In the genomic region with DNA sequence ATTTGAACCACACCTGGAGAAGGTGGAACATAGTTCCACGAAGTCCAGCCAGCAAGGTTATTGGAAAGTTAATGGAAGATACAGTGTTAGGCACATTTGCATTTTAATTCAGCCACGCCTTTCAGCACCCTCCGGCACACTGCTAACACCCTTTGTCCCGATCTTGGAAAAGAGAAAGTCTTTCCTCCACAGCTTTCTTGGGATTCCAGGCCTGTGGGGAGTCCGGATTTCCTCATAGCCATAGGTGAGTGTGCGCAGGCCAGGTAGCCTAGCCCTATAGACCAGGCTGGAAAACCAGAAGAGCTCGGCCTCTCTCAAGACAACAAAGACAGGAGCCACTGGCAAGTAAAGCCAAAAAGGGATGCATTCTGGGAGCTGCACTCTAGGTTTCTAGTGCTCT, we compare ENCODE assay signal across 29 mouse cellular contexts. TPM values are rescaled to one million over a fixed set of nuclear protein-coding genes. Genes with fewer than 3 reads are reported as not detected.
DNase-seq lines count a peak whose midpoint lies in the region; ATAC-seq and TF ChIP-seq lines count a peak whose summit lies in the region.
"Had no signal": no experiment of that assay in that cellular context is flagged by ENCODE, and none has a peak within 500 bp of the region (broad histone marks: within the 10 kb centered on the region; RNA-seq: fewer than 3 reads in every experiment).

No protein-coding gene starts in this region.

- WGBS in kidney, embryonic 15.5 days: 90% methylated on average over 7 of the region's 7 CpGs
- 88% methylated on average over 7 of the region's 7 CpGs for WGBS in kidney, embryonic 14.5 days

- H3K9me3 ChIP-seq in kidney, embryonic 15.5 days (replicated peaks): no peaks in the 10 kb centered on the region
- H3K9me3 ChIP-seq in kidney, embryonic 14.5 days (ENCODE audit: control insufficient read depth, low read length): no peaks in the 10 kb centered on the region
- no peaks in the 10 kb centered on the region for H3K9me3 ChIP-seq in ES-E14 (ENCODE audit: control insufficient read depth, insufficient read depth, low read depth, low read length)
- H3K9me3 ChIP-seq: embryonic facial prominence, embryonic 10.5 days; embryonic facial prominence, embryonic 13.5 days; forebrain, embryonic 12.5 days; forebrain, embryonic 15.5 days; heart, embryonic 12.5 days; heart, embryonic 15.5 days; hindbrain, embryonic 10.5 days; hindbrain, embryonic 13.5 days had no signal

- H3K4me2 ChIP-seq in kidney, embryonic 15.5 days: no peak overlapping the region
- no peak overlapping the region for H3K4me2 ChIP-seq in kidney, embryonic 14.5 days (replicated peaks; ENCODE audit: low read depth, low read length)
- H3K4me2 ChIP-seq: embryonic facial prominence, embryonic 13.5 days; forebrain, embryonic 12.5 days; forebrain, embryonic 15.5 days; heart, embryonic 12.5 days; heart, embryonic 15.5 days; hindbrain, embryonic 13.5 days had no signal

- in situ Hi-C loops in ES-E14 (cut with MboI; ENCODE audit: low sequenced_read_pairs in 2 of 2, unreplicated experiment in 2 of 2): no loop called here

- H3K36me3 ChIP-seq in kidney, embryonic 15.5 days: no peaks in the 10 kb centered on the region
- H3K36me3 ChIP-seq in kidney, embryonic 14.5 days (ENCODE audit: control insufficient read depth, insufficient read depth, low read length): no peaks in the 10 kb centered on the region
- no peaks in the 10 kb centered on the region for H3K36me3 ChIP-seq in ES-E14 (ENCODE audit: control insufficient read depth, insufficient read depth, low read length, poor library complexity, severe bottlenecking)
- H3K36me3 ChIP-seq: embryonic facial prominence, embryonic 10.5 days; embryonic facial prominence, embryonic 13.5 days; forebrain, embryonic 12.5 days; forebrain, embryonic 15.5 days; heart, embryonic 12.5 days; heart, embryonic 15.5 days; hindbrain, embryonic 10.5 days; hindbrain, embryonic 13.5 days had no signal

- no peaks in the 10 kb centered on the region for H3K27me3 ChIP-seq in kidney, embryonic 15.5 days
- H3K27me3 ChIP-seq in kidney, embryonic 14.5 days (ENCODE audit: control insufficient read depth, insufficient read depth, low read length): no peaks in the 10 kb centered on the region
- H3K27me3 ChIP-seq: embryonic facial prominence, embryonic 13.5 days; forebrain, embryonic 12.5 days; forebrain, embryonic 15.5 days; heart, embryonic 15.5 days; hindbrain, embryonic 13.5 days had no signal

- peak; percentile 22 for DNase-seq in kidney, adult 11 months
- peak; percentile 26 for DNase-seq in kidney, adult 9 months
- DNase-seq in ES-E14 (ENCODE audit: low read depth, low spot score): peak; percentile 52
- DNase-seq in left cerebral cortex, adult 11 months (ENCODE audit: low spot score): no peak
- DNase-seq in left cerebral cortex, adult 18-20 months (ENCODE audit: low spot score in 2 of 2): no peak
- DNase-seq: adrenal gland, adult 2 months; adrenal gland, postnatal 14 days; cerebellum, adult 11 months; cerebellum, adult 2 months; cerebellum, adult 9-11 months; cerebellum, postnatal 36 days; embryo, embryonic 11 days; gastrocnemius, postnatal 25 days; heart, adult 18-20 months; heart, postnatal 10 days; heart, postnatal 36 days had no signal

- H3K9ac ChIP-seq in kidney, embryonic 15.5 days: no peak overlapping the region
- no peak overlapping the region for H3K9ac ChIP-seq in kidney, embryonic 14.5 days (ENCODE audit: low read depth, low read length)
- H3K9ac ChIP-seq in ES-E14 (ENCODE audit: insufficient read depth, low read depth, low read length, poor library complexity, severe bottlenecking): no peak overlapping the region
- H3K9ac ChIP-seq: embryonic facial prominence, embryonic 13.5 days; forebrain, embryonic 12.5 days; forebrain, embryonic 15.5 days; heart, embryonic 12.5 days; heart, embryonic 15.5 days; hindbrain, embryonic 13.5 days had no signal

- no peak overlapping the region for H3K27ac ChIP-seq in kidney, embryonic 15.5 days
- no peak overlapping the region for H3K27ac ChIP-seq in kidney, embryonic 14.5 days (ENCODE audit: low read depth, low read length)
- H3K27ac ChIP-seq in ES-E14 (ENCODE audit: insufficient read depth, low read depth, low read length, poor library complexity, severe bottlenecking): no peak overlapping the region
- H3K27ac ChIP-seq: embryonic facial prominence, embryonic 10.5 days; embryonic facial prominence, embryonic 13.5 days; forebrain, embryonic 12.5 days; forebrain, embryonic 15.5 days; heart, embryonic 15.5 days; hindbrain, embryonic 10.5 days; hindbrain, embryonic 13.5 days had no signal

- no peaks in the 10 kb centered on the region for H3K4me1 ChIP-seq in kidney, embryonic 15.5 days
- no peaks in the 10 kb centered on the region for H3K4me1 ChIP-seq in kidney, embryonic 14.5 days (ENCODE audit: control insufficient read depth, insufficient read depth, low read length)
- H3K4me1 ChIP-seq in ES-E14 (ENCODE audit: control insufficient read depth in 2 of 2, insufficient read depth in 2 of 2, low read length in 2 of 2, poor library complexity in 1 of 2): peaks cover 0 to 8% of the 10 kb centered on the region in 2 experiments; a peak in 1 of 4 replicates
- H3K4me1 ChIP-seq: embryonic facial prominence, embryonic 10.5 days; embryonic facial prominence, embryonic 13.5 days; forebrain, embryonic 12.5 days; forebrain, embryonic 15.5 days; heart, embryonic 12.5 days; heart, embryonic 15.5 days; hindbrain, embryonic 10.5 days; hindbrain, embryonic 13.5 days had no signal

- no peak for ATAC-seq in kidney, embryonic 15.5 days (replicated peaks; ENCODE audit: low FRiP score)
- ATAC-seq in kidney, embryonic 14.5 days (ENCODE audit: low FRiP score, low TSS enrichment): no peak
- ATAC-seq: forebrain, embryonic 15.5 days; hindbrain, embryonic 16.5 days had no signal

- H3K4me3 ChIP-seq in kidney, embryonic 15.5 days (replicated peaks): no peak overlapping the region
- H3K4me3 ChIP-seq in kidney, embryonic 14.5 days (ENCODE audit: low read length): no peak overlapping the region
- no peak overlapping the region for H3K4me3 ChIP-seq in ES-E14 (ENCODE audit: insufficient read depth in 1 of 2, low read depth in 1 of 2, low read length in 2 of 2, poor library complexity in 1 of 2, severe bottlenecking in 1 of 2)
- H3K4me3 ChIP-seq: embryonic facial prominence, embryonic 10.5 days; embryonic facial prominence, embryonic 13.5 days; erythroblast, embryonic 14.5 days; forebrain, embryonic 12.5 days; forebrain, embryonic 15.5 days; heart, embryonic 12.5 days; heart, embryonic 15.5 days; hindbrain, embryonic 10.5 days; hindbrain, embryonic 13.5 days had no signal

TF ChIP-seq in ES-E14, 5 proteins besides CTCF, POLR2A, EP300 and RAD21:
- TF ChIP-seq HCFC1 (IDR thresholded peaks at IDR 0.05; ENCODE audit: borderline replicate concordance, insufficient read depth, low read length) (no peak), ZC3H11A (IDR thresholded peaks at IDR 0.05; ENCODE audit: borderline replicate concordance, low read depth, low read length) (no peak), ZNF384 (IDR thresholded peaks at IDR 0.05; ENCODE audit: low read depth, low read length) (no peak), CHD2 (IDR thresholded peaks at IDR 0.05; ENCODE audit: low read depth, low read length) (no peak), MAFK (IDR thresholded peaks at IDR 0.05; ENCODE audit: insufficient read depth, low read depth, low read length) (no peak)
TF ChIP-seq in ES-E14: peak in this region for 0.

RNA-seq across cellular contexts. Expression of gene Elf5, which starts 50.7 kb away (rescaled TPM):
- 1.5 and 2.8 TPM in 2 replicates for polyA plus RNA-seq in kidney, embryonic 15.5 days (2015; fragmentation: Nextera tagmentation; extraction: Ambion mirVana)
- 2.5 and 2.9 TPM in 2 replicates for polyA plus RNA-seq in kidney, embryonic 14.5 days (2014; fragmentation: Nextera tagmentation; extraction: Ambion mirVana)
- 0.11 and 0.45 TPM in 2 replicates for total RNA-seq in ES-E14 (2012; rRNA removed)
- under 1 TPM; 0.94 to 0.95 TPM for total RNA-seq in left cerebral cortex, adult 18-20 months (2021)
- total RNA-seq: adrenal gland, adult 2 months; adrenal gland, postnatal 14 days; gastrocnemius, postnatal 25 days; heart, adult 18-20 months; heart, postnatal 10 days; heart, postnatal 36 days had no signal
- polyA plus RNA-seq: adrenal gland, adult 2 months; erythroblast, embryonic 14.5 days; forebrain, embryonic 15.5 days; heart, embryonic 12.5 days; hindbrain, embryonic 10.5 days; hindbrain, embryonic 13.5 days; hindbrain, embryonic 16.5 days had no signal

RNA-seq across cellular contexts. Expression of gene Ehf, which starts 57.7 kb away (rescaled TPM):
- polyA plus RNA-seq in kidney, embryonic 15.5 days (2015; fragmentation: Nextera tagmentation; extraction: Ambion mirVana): 22.2 and 27.5 TPM in 2 replicates
- polyA plus RNA-seq in kidney, embryonic 14.5 days (2014; fragmentation: Nextera tagmentation; extraction: Ambion mirVana): 19.1 and 29.6 TPM in 2 replicates
- 0.26 and 0.27 TPM in 2 replicates for total RNA-seq in ES-E14 (2012; rRNA removed)
- under 1 TPM in 1 of 2 experiments, not detected in 1; 0.07 TPM for total RNA-seq in left cerebral cortex, adult 18-20 months (2021)
- total RNA-seq: gastrocnemius, adult 8-10 months; gastrocnemius, postnatal 25 days; heart, postnatal 36 days had no signal
- polyA plus RNA-seq: embryonic facial prominence, embryonic 10.5 days; heart, embryonic 12.5 days had no signal

Comparison
In these comparisons a context has a peak if more than half of its experiments do, and no peak if none do; other contexts are left out.
1. DNase-seq: peak in kidney, adult 11 months (single experiment), kidney, adult 9 months (single experiment) and ES-E14 (single experiment); none in left cerebral cortex, adult 11 months (single experiment) and left cerebral cortex, adult 18-20 months (0 of 2).